Mouse (Mus musculus): ENCODE data around the gene Fshr.

DNA sequence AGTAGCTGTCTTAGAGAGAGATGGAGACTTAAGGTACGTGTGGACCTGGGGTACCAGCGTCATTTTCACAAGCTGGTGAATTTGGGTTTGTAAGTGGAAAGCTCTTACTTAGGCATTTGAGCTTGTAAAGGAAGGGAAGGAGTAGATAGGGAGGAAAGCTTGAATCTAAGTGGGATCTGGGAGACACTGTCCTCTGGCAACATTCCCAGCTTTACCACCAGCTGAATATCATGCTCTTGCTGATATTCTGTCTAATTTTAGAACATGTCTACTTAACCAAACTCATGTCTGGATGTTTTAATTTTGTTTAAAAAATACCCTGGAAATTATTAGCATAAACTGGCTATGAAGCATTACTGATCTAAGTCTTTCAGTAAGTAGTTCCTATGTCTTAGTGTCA lies 151.4 kb downstream of the Fshr start:
- no peak for TF ChIP-seq MAX (IDR thresholded peaks at IDR 0.05; ENCODE audit: low read depth)
- TF ChIP-seq CEBPB (IDR thresholded peaks at IDR 0.05; ENCODE audit: insufficient read depth, poor library complexity, severe bottlenecking), result no peak

Measured in myocyte (in vitro differentiated cells).